15 mouse cellular contexts compared by ENCODE assay signal in the genomic region with DNA sequence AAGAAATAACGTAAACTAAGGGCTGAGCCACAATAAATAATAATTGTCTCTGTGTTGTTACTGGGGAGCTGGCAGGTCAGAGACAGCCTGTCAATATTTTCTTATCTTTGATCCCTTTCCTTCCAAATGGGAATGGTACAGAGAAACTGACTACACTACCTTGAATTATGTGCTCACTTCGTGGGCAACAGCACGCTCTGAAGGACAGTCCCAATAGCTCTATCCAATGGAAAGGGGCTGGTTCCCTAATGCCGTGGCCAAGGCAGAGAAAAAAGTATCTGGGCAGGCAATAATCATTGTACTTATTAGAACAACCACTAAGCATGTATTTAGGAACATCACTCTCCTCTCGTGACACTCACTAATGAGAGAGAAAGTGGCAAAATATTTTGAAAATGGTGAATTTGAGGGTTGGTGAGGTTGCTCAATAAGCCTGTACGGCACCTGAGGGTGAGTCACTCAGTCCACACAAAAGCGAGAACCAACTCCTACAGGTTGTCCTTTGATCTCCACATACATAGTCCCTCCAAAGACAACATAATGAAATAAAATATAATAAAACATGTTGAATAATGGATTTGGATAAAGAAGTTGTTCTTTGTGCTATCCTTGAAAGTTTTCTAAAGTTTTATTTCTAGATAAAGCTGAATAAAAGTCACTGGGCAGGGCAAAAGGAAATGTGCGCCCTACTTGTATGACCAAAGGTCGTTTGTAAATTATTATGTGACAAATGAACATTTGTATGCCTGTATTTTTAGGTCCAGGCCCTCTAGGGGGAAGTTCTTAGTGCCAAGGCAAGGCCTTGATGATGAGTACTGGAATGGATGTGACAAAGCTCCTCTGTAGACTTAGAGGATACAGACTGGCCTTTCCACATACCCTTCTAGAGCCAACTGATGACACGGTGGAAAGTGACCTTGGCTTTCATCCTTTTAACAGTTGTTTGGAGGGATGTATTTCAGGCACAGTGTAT. TPM values are rescaled to one million over a fixed set of nuclear protein-coding genes. Genes with fewer than 3 reads are reported as not detected.
DNase-seq lines count a peak whose midpoint lies in the region; TF ChIP-seq lines count a peak whose summit lies in the region.
"Had no signal": no experiment of that assay in that cellular context is flagged by ENCODE, and none has a peak within 500 bp of the region (broad histone marks: within the 10 kb centered on the region; RNA-seq: fewer than 3 reads in every experiment).

No protein-coding gene starts in this region.

- H3K27ac ChIP-seq in small intestine, adult 2 months (ENCODE audit: insufficient read depth, low read depth, low read length), result peak overlapping the region; percentile 36; the same call in 1 of the 2 replicates
- H3K27ac ChIP-seq: embryonic facial prominence, embryonic 12.5 days; forebrain, embryonic 15.5 days had no signal

- intact Hi-C loops in heart, postnatal 14 days (cut with DNase I), result no loop called here
- intact Hi-C loops in gastrocnemius, postnatal 14 days (cut with DNase I; ENCODE audit: low total_unique reads), result no loop called here

- TF ChIP-seq POLR2A in small intestine, adult 2 months (IDR thresholded peaks at IDR 0.05; ENCODE audit: low read depth, low read length), result no peak

- H3K4me1 ChIP-seq in small intestine, adult 2 months (ENCODE audit: control insufficient read depth, insufficient read depth, insufficient read length, low read length), result 0 out of 2 replicates have a peak, but pooled peaks cover 3% of the 10 kb centered on the region
- H3K4me1 ChIP-seq: embryonic facial prominence, embryonic 12.5 days; forebrain, embryonic 15.5 days; heart, embryonic 12.5 days had no signal

- no peaks in the 10 kb centered on the region for H3K27me3 ChIP-seq in small intestine, adult 2 months (ENCODE audit: control insufficient read depth, insufficient read depth, low read length)
- H3K27me3 ChIP-seq: embryonic facial prominence, embryonic 12.5 days; forebrain, embryonic 15.5 days; heart, embryonic 12.5 days had no signal

- DNase-seq in adrenal gland, adult 2 months, result peak; percentile 45
- no peak for DNase-seq in adrenal gland, adult 18-20 months (ENCODE audit: low spot score in 2 of 2)
- DNase-seq in heart, adult 11 months, result peak; percentile 44
- DNase-seq in heart, postnatal 14 days, result no peak
- no peak for DNase-seq in urinary bladder, postnatal 36 days (ENCODE audit: low spot score in 2 of 2)
- no peak for DNase-seq in gastrocnemius, postnatal 14 days
- DNase-seq: cerebellum, adult 11 months; cerebellum, adult 8-10 months; cerebellum, postnatal 14 days; gastrocnemius, postnatal 10 days; heart, postnatal 36 days had no signal

- H3K4me3 ChIP-seq in small intestine, adult 2 months (ENCODE audit: low read depth, low read length), result no peak overlapping the region
- H3K4me3 ChIP-seq: embryonic facial prominence, embryonic 12.5 days; forebrain, embryonic 15.5 days; heart, embryonic 12.5 days had no signal

- H3K36me3 ChIP-seq in small intestine, adult 2 months (ENCODE audit: control insufficient read depth, insufficient read depth, low read length), result no peaks in the 10 kb centered on the region
- H3K36me3 ChIP-seq: embryonic facial prominence, embryonic 12.5 days; forebrain, embryonic 15.5 days; heart, embryonic 12.5 days had no signal

- no peak for TF ChIP-seq CTCF in small intestine, adult 2 months (IDR thresholded peaks at IDR 0.05; ENCODE audit: extremely low read depth, insufficient read length, insufficient replicate concordance, low read depth, low read length)

- 29% methylated on average over 10 of the region's 10 CpGs for WGBS in small intestine, adult 2 months

RNA-seq across cellular contexts. Expression of gene Slmap, which starts 13.1 kb away (rescaled TPM):
- 10 to 100 TPM; 87.7 to 90.0 TPM for total RNA-seq in adrenal gland, adult 2 months (2021)
- polyA plus RNA-seq in adrenal gland, adult 2 months (2012; rRNA removed), result 54.3 and 54.4 TPM in 2 replicates
- 10 to 100 TPM; 81.3 to 88.8 TPM for total RNA-seq in adrenal gland, adult 18-20 months (2021)
- 100 to 1,000 TPM; 250 to 282 TPM for total RNA-seq in heart, postnatal 14 days (2021)
- 14.5 and 25.1 TPM in 2 replicates for polyA plus RNA-seq in small intestine, adult 2 months (2012; rRNA removed)
- 100 to 1,000 TPM in 1 of 2 experiments, 10 to 100 TPM in 1; 92.1 to 106 TPM for total RNA-seq in gastrocnemius, postnatal 14 days (2021)

RNA-seq across cellular contexts. Expression of gene Dennd6a, which starts 25.9 kb away (rescaled TPM):
- total RNA-seq in adrenal gland, adult 2 months (2021), result 10 to 100 TPM; 33.3 to 36.4 TPM
- 11.7 and 11.8 TPM in 2 replicates for polyA plus RNA-seq in adrenal gland, adult 2 months (2012; rRNA removed)
- 10 to 100 TPM; 27.5 to 33.1 TPM for total RNA-seq in adrenal gland, adult 18-20 months (2021)
- total RNA-seq in heart, postnatal 14 days (2021), result 10 to 100 TPM; 21.0 to 22.6 TPM
- polyA plus RNA-seq in small intestine, adult 2 months (2012; rRNA removed), result 4.8 and 8.6 TPM in 2 replicates
- 10 to 100 TPM; 11.0 to 11.9 TPM for total RNA-seq in gastrocnemius, postnatal 14 days (2021)

Comparison
In these comparisons a context has a peak if more than half of its experiments do, and no peak if none do; other contexts are left out.
1. DNase-seq: peak in adrenal gland, adult 2 months (single experiment) and heart, adult 11 months (single experiment); none in adrenal gland, adult 18-20 months (0 of 2), heart, postnatal 14 days (0 of 2), urinary bladder, postnatal 36 days (0 of 2) and gastrocnemius, postnatal 14 days (single experiment).